Mouse (Mus musculus): ENCODE results near the gene Gcnt1.

GRCm38 (mm10) chr19:17393841-17394591, 21.4 kb upstream of the Gcnt1 start, which contains the start of gene Rfk:
- TF ChIP-seq CTCF (conservative IDR thresholded peaks at IDR 0.05; ENCODE audit: insufficient read depth, insufficient read length, low read depth, low read length) = no peak
- peak; percentile 92 for TF ChIP-seq POLR2A (IDR thresholded peaks at IDR 0.05; ENCODE audit: low read depth, low read length)

All from kidney, adult 2 months (tissue).